In the genomic region with DNA sequence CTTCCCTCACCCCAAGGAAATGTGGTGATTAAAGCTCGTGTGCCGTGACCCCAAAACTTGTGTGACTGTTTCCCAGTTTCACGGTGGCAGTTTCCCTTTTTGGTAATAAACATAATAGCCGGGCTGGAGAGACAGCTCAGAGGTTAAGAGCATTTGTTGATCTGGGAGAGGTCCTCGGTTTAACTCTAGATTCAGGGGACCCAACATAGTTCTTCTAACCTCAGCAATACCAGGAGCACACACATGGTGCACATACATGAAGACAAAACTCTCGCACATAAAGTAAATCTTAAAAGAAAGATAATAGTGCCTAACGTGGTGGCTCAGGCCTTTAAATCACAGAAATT, we compare ENCODE assay signal across 8 mouse cellular contexts. TPM values are rescaled to one million over a fixed set of nuclear protein-coding genes. Genes with fewer than 3 reads are reported as not detected.
DNase-seq lines count a peak whose midpoint lies in the region; ATAC-seq and TF ChIP-seq lines count a peak whose summit lies in the region.

No protein-coding gene starts in this region.

- H3K27me3 ChIP-seq in kidney, postnatal 0 days (ENCODE audit: insufficient read depth, low read length) = no peaks in the 10 kb centered on the region
- H3K27me3 ChIP-seq in hindbrain, embryonic 15.5 days = no peaks in the 10 kb centered on the region
- H3K27me3 ChIP-seq in midbrain, embryonic 15.5 days (replicated peaks) = no peaks in the 10 kb centered on the region

- H3K9ac ChIP-seq in kidney, postnatal 0 days (ENCODE audit: low read depth, low read length) = peak overlapping the region; percentile 69
- H3K9ac ChIP-seq in hindbrain, embryonic 15.5 days = peak overlapping the region; percentile 46
- peak overlapping the region; percentile 95 for H3K9ac ChIP-seq in midbrain, embryonic 15.5 days

- H3K4me2 ChIP-seq in kidney, postnatal 0 days (ENCODE audit: low read length) = peak overlapping the region; percentile 47
- peak overlapping the region; percentile 66 for H3K4me2 ChIP-seq in hindbrain, embryonic 15.5 days
- H3K4me2 ChIP-seq in midbrain, embryonic 15.5 days = peak overlapping the region; percentile 83

- 16% methylated on average over 7 of the region's 7 CpGs for WGBS in kidney, postnatal 0 days
- WGBS in hindbrain, embryonic 15.5 days = 32% methylated on average over 7 of the region's 7 CpGs
- 29% methylated on average over 7 of the region's 7 CpGs for WGBS in midbrain, embryonic 15.5 days

- DNase-seq in kidney, postnatal 0 days (ENCODE audit: low spot score) = no peak
- DNase-seq in kidney, postnatal 36 days = no peak
- no peak for DNase-seq in layer of hippocampus, postnatal 10 days (ENCODE audit: low spot score in 2 of 2)
- DNase-seq in left cerebral cortex, postnatal 25 days (ENCODE audit: low spot score in 2 of 2) = no peak
- DNase-seq in gastrocnemius, postnatal 10 days = no peak

- no peak for TF ChIP-seq CTCF in kidney, postnatal 0 days (IDR thresholded peaks at IDR 0.05; ENCODE audit: low read depth)
- TF ChIP-seq CTCF in cortical plate, adult 2 months (IDR thresholded peaks at IDR 0.05; ENCODE audit: extremely low read depth, insufficient read depth, low read length) = no peak

- 0 out of 2 replicates have a peak, but pooled peaks cover 3% of the 10 kb centered on the region for H3K4me1 ChIP-seq in kidney, postnatal 0 days (replicated peaks; ENCODE audit: insufficient read depth, low read length)
- H3K4me1 ChIP-seq in cortical plate, adult 2 months (ENCODE audit: control insufficient read depth, insufficient read depth, low read length) = 0 out of 2 replicates have a peak, but pooled peaks cover 2% of the 10 kb centered on the region
- peaks cover 14% of the 10 kb centered on the region for H3K4me1 ChIP-seq in hindbrain, embryonic 15.5 days (replicated peaks)
- H3K4me1 ChIP-seq in midbrain, embryonic 15.5 days = peaks cover 11% of the 10 kb centered on the region

- TF ChIP-seq POLR2A in cortical plate, adult 2 months (IDR thresholded peaks at IDR 0.05; ENCODE audit: extremely low read depth, insufficient read depth, low read length) = no peak

- H3K9me3 ChIP-seq in kidney, postnatal 0 days (replicated peaks; ENCODE audit: low read length) = no peaks in the 10 kb centered on the region
- no peaks in the 10 kb centered on the region for H3K9me3 ChIP-seq in hindbrain, embryonic 15.5 days
- H3K9me3 ChIP-seq in midbrain, embryonic 15.5 days = no peaks in the 10 kb centered on the region

- peak; percentile 15; the same call in 1 of the 2 replicates for ATAC-seq in kidney, postnatal 0 days (replicated peaks; ENCODE audit: low FRiP score, low read depth)
- peak; percentile 21; the same call in 1 of the 2 replicates for ATAC-seq in hindbrain, embryonic 15.5 days (ENCODE audit: low FRiP score, low read depth)
- peak; percentile 67 for ATAC-seq in midbrain, embryonic 15.5 days (replicated peaks)

- peak overlapping the region; percentile 54 for H3K4me3 ChIP-seq in kidney, postnatal 0 days (replicated peaks; ENCODE audit: low read depth, low read length)
- H3K4me3 ChIP-seq in cortical plate, adult 2 months (ENCODE audit: insufficient read depth, low read length) = peak overlapping the region; percentile 92
- peak overlapping the region; percentile 95 for H3K4me3 ChIP-seq in hindbrain, embryonic 15.5 days
- peak overlapping the region; percentile 92 for H3K4me3 ChIP-seq in midbrain, embryonic 15.5 days

- H3K27ac ChIP-seq in kidney, postnatal 0 days = 0 out of 2 replicates have a peak overlapping the region, but pooled peaks have one; percentile 1
- H3K27ac ChIP-seq in cortical plate, adult 2 months (ENCODE audit: insufficient read depth, low read length) = peak overlapping the region; percentile 66
- H3K27ac ChIP-seq in hindbrain, embryonic 15.5 days (replicated peaks) = 0 out of 2 replicates have a peak overlapping the region, but pooled peaks have one; percentile 63
- peak overlapping the region; percentile 74 for H3K27ac ChIP-seq in midbrain, embryonic 15.5 days

- H3K36me3 ChIP-seq in kidney, postnatal 0 days (ENCODE audit: insufficient read depth, low read length) = 0 out of 2 replicates have a peak, but pooled peaks cover 4% of the 10 kb centered on the region
- peaks cover 17% of the 10 kb centered on the region for H3K36me3 ChIP-seq in hindbrain, embryonic 15.5 days
- H3K36me3 ChIP-seq in midbrain, embryonic 15.5 days (replicated peaks) = peaks cover 15% of the 10 kb centered on the region

- intact Hi-C loops in left cerebral cortex, postnatal 25 days (cut with DNase I) = loop anchor here (5.0 kb wide), 1 partner anchor 36 kb away; a partner anchor contains a TSS

RNA-seq across cellular contexts. Expression of a gene that starts 0.4 kb away (rescaled TPM):
- 456 and 482 TPM in 2 replicates for polyA plus RNA-seq in kidney, postnatal 0 days (2015; fragmentation: Nextera tagmentation; extraction: Ambion mirVana)
- polyA plus RNA-seq in cortical plate, adult 2 months (2012; rRNA removed) = 460 and 497 TPM in 2 replicates
- 457 and 489 TPM in 2 replicates for polyA plus RNA-seq in hindbrain, embryonic 15.5 days (2015; fragmentation: Nextera tagmentation; extraction: Ambion mirVana)
- 410 and 413 TPM in 2 replicates for polyA plus RNA-seq in midbrain, embryonic 15.5 days (2015; fragmentation: Nextera tagmentation; extraction: Ambion mirVana)
- total RNA-seq in layer of hippocampus, postnatal 10 days (2021) = 100 to 1,000 TPM; 174 to 175 TPM
- 100 to 1,000 TPM; 184 to 187 TPM for total RNA-seq in left cerebral cortex, postnatal 25 days (2021)
- 100 to 1,000 TPM; 227 to 266 TPM for total RNA-seq in gastrocnemius, postnatal 10 days (2021)

RNA-seq across cellular contexts. Expression of a gene that starts 31.7 kb away (rescaled TPM):
- 45.2 and 46.7 TPM in 2 replicates for polyA plus RNA-seq in kidney, postnatal 0 days (2015; fragmentation: Nextera tagmentation; extraction: Ambion mirVana)
- polyA plus RNA-seq in cortical plate, adult 2 months (2012; rRNA removed) = 53.0 and 55.7 TPM in 2 replicates
- polyA plus RNA-seq in hindbrain, embryonic 15.5 days (2015; fragmentation: Nextera tagmentation; extraction: Ambion mirVana) = 79.8 and 82.1 TPM in 2 replicates
- polyA plus RNA-seq in midbrain, embryonic 15.5 days (2015; fragmentation: Nextera tagmentation; extraction: Ambion mirVana) = 80.6 and 82.7 TPM in 2 replicates
- 10 to 100 TPM; 57.8 to 77.0 TPM for total RNA-seq in layer of hippocampus, postnatal 10 days (2021)
- 10 to 100 TPM; 63.4 to 65.5 TPM for total RNA-seq in left cerebral cortex, postnatal 25 days (2021)
- 10 to 100 TPM; 20.9 to 23.0 TPM for total RNA-seq in gastrocnemius, postnatal 10 days (2021)

RNA-seq across cellular contexts. Expression of a gene that starts 34.2 kb away (rescaled TPM):
- 33.8 and 36.9 TPM in 2 replicates for polyA plus RNA-seq in kidney, postnatal 0 days (2015; fragmentation: Nextera tagmentation; extraction: Ambion mirVana)
- polyA plus RNA-seq in cortical plate, adult 2 months (2012; rRNA removed) = 137 and 141 TPM in 2 replicates
- 69.2 and 71.9 TPM in 2 replicates for polyA plus RNA-seq in hindbrain, embryonic 15.5 days (2015; fragmentation: Nextera tagmentation; extraction: Ambion mirVana)
- polyA plus RNA-seq in midbrain, embryonic 15.5 days (2015; fragmentation: Nextera tagmentation; extraction: Ambion mirVana) = 76.4 and 82.6 TPM in 2 replicates
- 100 to 1,000 TPM; 242 to 248 TPM for total RNA-seq in layer of hippocampus, postnatal 10 days (2021)
- 100 to 1,000 TPM; 202 to 222 TPM for total RNA-seq in left cerebral cortex, postnatal 25 days (2021)
- total RNA-seq in gastrocnemius, postnatal 10 days (2021) = 100 to 1,000 TPM; 108 to 144 TPM

Comparison
In these comparisons a context has a peak if more than half of its experiments do, and no peak if none do; other contexts are left out.
1. ATAC-seq: peak in every context shown above with its lines; median percentile 67 in midbrain, embryonic 15.5 days; 21 in hindbrain, embryonic 15.5 days; 15 in kidney, postnatal 0 days.
2. H3K27ac ChIP-seq: peak in every context shown above with its lines; median percentile 74 in midbrain, embryonic 15.5 days; 66 in cortical plate, adult 2 months; 63 in hindbrain, embryonic 15.5 days; 1 in kidney, postnatal 0 days.